Mouse (Mus musculus): Measurements from ENCODE around the gene Lsamp.

GRCm38 (mm10) chr16:41936908-41937595, 1952.9 kb downstream of the Lsamp start:
- TF ChIP-seq POLR2A (IDR thresholded peaks at IDR 0.05; ENCODE audit: low read depth, low read length), result no peak
- TF ChIP-seq CTCF (IDR thresholded peaks at IDR 0.05; ENCODE audit: extremely low read depth, insufficient read depth, insufficient read length, insufficient replicate concordance), result no peak
